Mouse (Mus musculus): Measurements from ENCODE around the gene Gm9837. TPM values are rescaled to one million over a fixed set of nuclear protein-coding genes. Genes with fewer than 3 reads are reported as not detected.
A peak's percentile ranks its signal among the peaks of the same experiment; 100 is the strongest.

Gene Gm9837
- polyA plus RNA-seq, 1 experiment from 2014 or later: not detected

- no peak overlapping the region for H3K27ac ChIP-seq
- no peak for ATAC-seq (ENCODE audit: insufficient number of reproducible peaks, insufficient read depth, low FRiP score, low TSS enrichment, low read depth)
- H3K36me3 ChIP-seq: no peaks in the 10 kb centered on the region
- 0 out of 2 replicates have a peak, but pooled peaks cover 4% of the 10 kb centered on the region for H3K27me3 ChIP-seq
- 86% methylated on average over 5 of the region's 5 CpGs for WGBS
- no peak overlapping the region for H3K4me2 ChIP-seq
- no peak overlapping the region for H3K4me3 ChIP-seq (replicated peaks)
- H3K4me1 ChIP-seq (replicated peaks): peaks cover 13% of the 10 kb centered on the region; the same call in 1 of the 2 replicates
- no peaks in the 10 kb centered on the region for H3K9me3 ChIP-seq
- H3K9ac ChIP-seq (replicated peaks): no peak overlapping the region
Observed at GRCm38 (mm10) chr11:53503738-53504137, 33.5 kb upstream of the Gm9837 start.

- Histone ChIP-seq H3K4me1 (replicated peaks) (peaks cover 13% of the 10 kb centered on the region; the same call in 1 of the 2 replicates), H3K36me3 (no peaks in the 10 kb centered on the region), H3K4me3 (replicated peaks) (no peak overlapping the region), H3K4me2 (no peak overlapping the region), H3K9ac (replicated peaks) (no peak overlapping the region), H3K9me3 (no peaks in the 10 kb centered on the region), H3K27ac (no peak overlapping the region), H3K27me3 (0 out of 2 replicates have a peak, but pooled peaks cover 4% of the 10 kb centered on the region)
- WGBS: 81% methylated on average over 8 of the region's 8 CpGs
- no peak for ATAC-seq (ENCODE audit: insufficient number of reproducible peaks, insufficient read depth, low FRiP score, low TSS enrichment, low read depth)
Observed at GRCm38 (mm10) chr11:53502039-53502765, 31.9 kb upstream of the Gm9837 start.

- Histone ChIP-seq H3K9me3 (no peaks in the 10 kb centered on the region), H3K4me3 (replicated peaks) (no peak overlapping the region), H3K27ac (no peak overlapping the region), H3K4me2 (peak overlapping the region; percentile 40), H3K36me3 (no peaks in the 10 kb centered on the region), H3K4me1 (replicated peaks) (peaks cover 19% of the 10 kb centered on the region; the same call in 1 of the 2 replicates), H3K9ac (replicated peaks) (no peak overlapping the region), H3K27me3 (0 out of 2 replicates have a peak, but pooled peaks cover 4% of the 10 kb centered on the region)
- no peak; the same call in 1 of the 2 replicates for ATAC-seq (ENCODE audit: insufficient number of reproducible peaks, insufficient read depth, low FRiP score, low TSS enrichment, low read depth)
- WGBS: 12% methylated on average over 11 of the region's 11 CpGs
Observed at GRCm38 (mm10) chr11:53500569-53500968, 30.3 kb upstream of the Gm9837 start.

GRCm38 (mm10) chr11:53496946-53497345 lies 26.7 kb upstream of the Gm9837 start:
- 71% methylated on average over 6 of the region's 6 CpGs for WGBS
- H3K27ac ChIP-seq: no peak overlapping the region
- no peaks in the 10 kb centered on the region for H3K9me3 ChIP-seq
- H3K4me1 ChIP-seq (replicated peaks): peaks cover 15% of the 10 kb centered on the region; the same call in 1 of the 2 replicates
- no peak overlapping the region for H3K4me2 ChIP-seq
- 0 out of 2 replicates have a peak, but pooled peaks cover 4% of the 10 kb centered on the region for H3K27me3 ChIP-seq
- H3K4me3 ChIP-seq (replicated peaks): no peak overlapping the region
- ATAC-seq (ENCODE audit: insufficient number of reproducible peaks, insufficient read depth, low FRiP score, low TSS enrichment, low read depth): no peak
- H3K9ac ChIP-seq (replicated peaks): no peak overlapping the region
- no peaks in the 10 kb centered on the region for H3K36me3 ChIP-seq

GRCm38 (mm10) chr11:53495417-53495816 lies 25.1 kb upstream of the Gm9837 start:
- Histone ChIP-seq H3K36me3 (no peaks in the 10 kb centered on the region), H3K27ac (no peak overlapping the region), H3K4me3 (replicated peaks) (no peak overlapping the region), H3K9ac (replicated peaks) (no peak overlapping the region), H3K4me1 (replicated peaks) (peaks cover 13% of the 10 kb centered on the region; the same call in 1 of the 2 replicates), H3K9me3 (no peaks in the 10 kb centered on the region), H3K4me2 (no peak overlapping the region), H3K27me3 (0 out of 2 replicates have a peak, but pooled peaks cover 4% of the 10 kb centered on the region)
- no peak for ATAC-seq (ENCODE audit: insufficient number of reproducible peaks, insufficient read depth, low FRiP score, low TSS enrichment, low read depth)
- 68% methylated on average over 6 of the region's 6 CpGs for WGBS

- H3K36me3 ChIP-seq: no peaks in the 10 kb centered on the region
- no peak overlapping the region for H3K4me2 ChIP-seq
- H3K4me3 ChIP-seq (replicated peaks): no peak overlapping the region
- WGBS: 26% methylated on average over 3 of the region's 3 CpGs
- no peaks in the 10 kb centered on the region for H3K27me3 ChIP-seq
- no peak overlapping the region for H3K9ac ChIP-seq (replicated peaks)
- no peak for ATAC-seq (ENCODE audit: insufficient number of reproducible peaks, insufficient read depth, low FRiP score, low TSS enrichment, low read depth)
- H3K9me3 ChIP-seq: no peaks in the 10 kb centered on the region
- peaks cover 12% of the 10 kb centered on the region; the same call in 1 of the 2 replicates for H3K4me1 ChIP-seq (replicated peaks)
- no peak overlapping the region for H3K27ac ChIP-seq
Observed at GRCm38 (mm10) chr11:53493243-53493955, 23.1 kb upstream of the Gm9837 start.

- 34% methylated on average over 8 of the region's 8 CpGs for WGBS
- ATAC-seq (ENCODE audit: insufficient number of reproducible peaks, insufficient read depth, low FRiP score, low TSS enrichment, low read depth): no peak
- 0 out of 2 replicates have a peak overlapping the region, but pooled peaks have one; percentile 23 for H3K27ac ChIP-seq
Observed at GRCm38 (mm10) chr11:53491954-53492401, 21.7 kb upstream of the Gm9837 start.

GRCm38 (mm10) chr11:53489421-53489820 lies 19.1 kb upstream of the Gm9837 start:
- H3K4me3 ChIP-seq (replicated peaks): no peak overlapping the region
- no peak for ATAC-seq (ENCODE audit: insufficient number of reproducible peaks, insufficient read depth, low FRiP score, low TSS enrichment, low read depth)
- H3K9me3 ChIP-seq: 0 out of 2 replicates have a peak, but pooled peaks cover 4% of the 10 kb centered on the region
- 83% methylated on average over 9 of the region's 9 CpGs for WGBS
- peaks cover 18% of the 10 kb centered on the region for H3K4me1 ChIP-seq (replicated peaks)
- no peak overlapping the region for H3K4me2 ChIP-seq
- no peaks in the 10 kb centered on the region for H3K36me3 ChIP-seq
- no peak overlapping the region for H3K9ac ChIP-seq (replicated peaks)
- H3K27me3 ChIP-seq: peaks cover 24% of the 10 kb centered on the region
- H3K27ac ChIP-seq: no peak overlapping the region

More at GRCm38 (mm10) chr11:53491954-53492401, 21.7 kb upstream of the Gm9837 start:
- H3K9me3 ChIP-seq: no peaks in the 10 kb centered on the region
- H3K4me3 ChIP-seq (replicated peaks): no peak overlapping the region
- H3K4me1 ChIP-seq (replicated peaks): peaks cover 19% of the 10 kb centered on the region
- H3K4me2 ChIP-seq: no peak overlapping the region
- no peaks in the 10 kb centered on the region for H3K36me3 ChIP-seq
- H3K27me3 ChIP-seq: peaks cover 13% of the 10 kb centered on the region
- H3K9ac ChIP-seq (replicated peaks): no peak overlapping the region

GRCm38 (mm10) chr11:53489007-53489406 lies 18.7 kb upstream of the Gm9837 start:
- no peak for ATAC-seq (ENCODE audit: insufficient number of reproducible peaks, insufficient read depth, low FRiP score, low TSS enrichment, low read depth)
- 98% methylated on average over 5 of the region's 5 CpGs for WGBS

GRCm38 (mm10) chr11:53486822-53487594 lies 16.7 kb upstream of the Gm9837 start:
- ATAC-seq (ENCODE audit: insufficient number of reproducible peaks, insufficient read depth, low FRiP score, low TSS enrichment, low read depth): peak; percentile 64
- Histone ChIP-seq H3K4me2 (peak overlapping the region; percentile 57), H3K4me3 (replicated peaks) (peak overlapping the region; percentile 30), H3K4me1 (replicated peaks) (peaks cover 17% of the 10 kb centered on the region), H3K27ac (no peak overlapping the region), H3K9me3 (0 out of 2 replicates have a peak, but pooled peaks cover 4% of the 10 kb centered on the region), H3K9ac (replicated peaks) (no peak overlapping the region), H3K36me3 (no peaks in the 10 kb centered on the region), H3K27me3 (peaks cover 35% of the 10 kb centered on the region)
- WGBS: 6% methylated on average over 27 of the region's 27 CpGs

More at GRCm38 (mm10) chr11:53489007-53489406, 18.7 kb upstream of the Gm9837 start:
- H3K27ac ChIP-seq: no peak overlapping the region
- no peak overlapping the region for H3K4me2 ChIP-seq
- H3K36me3 ChIP-seq: no peaks in the 10 kb centered on the region
- H3K27me3 ChIP-seq: peaks cover 24% of the 10 kb centered on the region
- H3K9me3 ChIP-seq: 0 out of 2 replicates have a peak, but pooled peaks cover 4% of the 10 kb centered on the region
- H3K4me3 ChIP-seq (replicated peaks): no peak overlapping the region
- peaks cover 18% of the 10 kb centered on the region for H3K4me1 ChIP-seq (replicated peaks)
- no peak overlapping the region for H3K9ac ChIP-seq (replicated peaks)
